Mouse (Mus musculus) intestine, postnatal 0 days (tissue): ENCODE results near the gene Sympk. TPM values are rescaled to one million over a fixed set of nuclear protein-coding genes. Genes with fewer than 3 reads are reported as not detected.

Experiments used
- ATAC-seq: fragments of 200-750 bp; cut with Nextera tagmentation; 2 replicates; pipeline ENCODE4 v1.8.0; 2017; ENCODE audit warnings: mild to moderate bottlenecking, moderate TSS enrichment, moderate library complexity
- H3K27ac ChIP-seq: fragments of 300-500 bp; sonication (generic); 2 replicates; pipeline ENCODE4 v1.5.1; 2014; ENCODE audit warnings: mild to moderate bottlenecking, low read depth, low read length, moderate library complexity
- H3K27me3 ChIP-seq: fragments of 300-500 bp; sonication (generic); replicated peaks from 2 replicates; pipeline ENCODE4 v1.6.1; 2014; ENCODE audit warnings: low read length, mixed read lengths; ENCODE audit not compliant: control insufficient read depth, insufficient read depth
- H3K36me3 ChIP-seq: fragments of 300-500 bp; sonication (generic); 2 replicates; pipeline ENCODE4 v1.6.1; 2014; ENCODE audit warnings: mild to moderate bottlenecking, moderate library complexity; ENCODE audit not compliant: control insufficient read depth, insufficient read depth
- H3K4me1 ChIP-seq: fragments of 300-500 bp; sonication (generic); replicated peaks from 2 replicates; pipeline ENCODE4 v1.6.1; 2014; ENCODE audit warnings: antibody characterized with exemption, low read length, mixed read lengths; ENCODE audit not compliant: control insufficient read depth, insufficient read depth
- H3K4me2 ChIP-seq: fragments of 300-500 bp; sonication (generic); replicated peaks from 2 replicates; pipeline ENCODE4 v1.6.1; 2014; ENCODE audit warnings: low read depth, mild to moderate bottlenecking, moderate library complexity
- H3K4me3 ChIP-seq: fragments of 300-500 bp; sonication (generic); 2 replicates; pipeline ENCODE4 v1.5.1; 2014; ENCODE audit warnings: low read depth, low read length
- H3K9ac ChIP-seq: fragments of 300-500 bp; sonication (generic); 2 replicates; pipeline ENCODE4 v1.6.1; 2014; ENCODE audit warnings: mild to moderate bottlenecking, low read depth, low read length
- H3K9me3 ChIP-seq: fragments of 300-500 bp; sonication (generic); 2 replicates; pipeline ENCODE4 v1.6.1; 2016; ENCODE audit warnings: mixed run types; ENCODE audit not compliant: control insufficient read depth
- CTCF ChIP-seq: sonication (generic); IDR thresholded peaks from 2 replicates; pipeline ENCODE4 v1.5.1; 2016; ENCODE audit warnings: low read depth, mild to moderate bottlenecking, control low read depth, antibody characterized with exemption, moderate library complexity
- WGBS: fragments of 180-500 bp; shearing (Covaris S2); extraction: QIAGEN DNeasy Blood & Tissue Kit; methylation state at CpG from one replicate; pipeline ENCODE4 v1.1.7; 2014; 5-methylcytosine and 5-hydroxymethylcytosine counted together
- polyA plus RNA-seq: library from polyadenylated mRNA; unstranded; fragments of >200 nt; fragmentation: Nextera tagmentation; extraction: Ambion mirVana; gene quantifications from 2 replicates; pipeline ENCODE4 v1.2.1, GENCODE M21; 2015

The Sympk gene
- polyA plus RNA-seq, 1 experiment from 2014 or later, result 8.9 TPM

DNA sequence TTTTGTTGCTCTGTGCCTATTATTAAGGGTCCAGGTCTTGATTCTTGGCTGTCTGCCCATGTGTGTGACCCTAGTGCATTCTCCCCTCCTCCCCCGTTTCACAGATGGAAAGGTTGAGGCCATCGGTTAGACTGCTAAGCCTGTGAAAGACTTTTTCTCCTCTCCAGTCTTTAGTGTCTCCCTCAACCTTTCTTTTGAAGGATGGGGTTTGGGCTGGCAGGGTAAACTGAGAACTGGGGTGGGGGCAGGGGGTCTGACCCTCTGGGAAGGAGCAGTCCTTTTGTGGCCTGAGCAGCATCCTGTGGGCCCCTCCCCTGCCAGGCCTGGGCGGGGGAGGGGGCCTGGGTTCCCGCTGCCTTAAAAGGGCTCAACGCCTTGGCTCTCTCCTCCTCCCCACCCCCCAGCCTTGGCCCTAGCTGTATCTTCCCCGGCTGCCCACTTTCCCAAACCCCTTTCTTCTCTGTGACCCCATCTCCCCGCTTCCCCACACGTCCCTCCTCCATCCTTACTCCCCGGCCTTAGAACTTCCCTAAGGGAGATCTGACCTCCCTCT, 60.8 kb downstream of the Sympk start:
- Histone ChIP-seq H3K4me3 (peak overlapping the region; percentile 31), H3K9ac (0 out of 2 replicates have a peak overlapping the region, but pooled peaks have one; percentile 4), H3K9me3 (no peaks in the 10 kb centered on the region), H3K4me2 (peak overlapping the region; percentile 56), H3K4me1 (no peaks in the 10 kb centered on the region), H3K27me3 (no peaks in the 10 kb centered on the region), H3K27ac (no peak overlapping the region; the same call in 1 of the 2 replicates), H3K36me3 (peaks cover 25% of the 10 kb centered on the region)
- ATAC-seq, result no peak
- no peak for TF ChIP-seq CTCF
- 30% methylated on average over 9 of the region's 9 CpGs for WGBS

DNA sequence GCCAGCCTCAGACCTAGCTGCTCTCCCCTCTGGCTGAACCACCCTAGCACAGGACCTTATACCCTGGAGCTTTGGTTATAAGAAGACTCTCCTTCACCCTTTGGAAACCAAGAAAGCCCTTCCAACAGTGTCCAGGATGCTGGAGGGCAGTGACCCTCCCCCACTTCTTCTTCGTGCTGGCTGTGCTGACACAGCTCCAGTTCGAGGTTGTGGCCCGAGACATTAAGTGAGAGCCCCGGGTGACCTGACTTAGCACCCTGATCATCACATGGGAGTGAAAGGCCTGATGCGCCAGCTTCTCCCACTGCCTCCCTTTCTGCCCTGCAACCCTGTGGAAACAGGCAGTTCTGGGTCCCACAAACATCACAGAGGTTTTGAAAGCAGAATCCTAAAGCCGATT, 61.3 kb downstream of the Sympk start:
- WGBS, result 12% methylated on average over 6 of the region's 6 CpGs
- Histone ChIP-seq H3K9me3 (no peaks in the 10 kb centered on the region), H3K4me2 (peak overlapping the region; percentile 49), H3K27me3 (no peaks in the 10 kb centered on the region), H3K36me3 (peaks cover 20% of the 10 kb centered on the region), H3K4me1 (no peaks in the 10 kb centered on the region), H3K27ac (no peak overlapping the region), H3K9ac (no peak overlapping the region; the same call in 1 of the 2 replicates), H3K4me3 (peak overlapping the region; percentile 31)
- no peak for ATAC-seq
- TF ChIP-seq CTCF, result no peak

DNA sequence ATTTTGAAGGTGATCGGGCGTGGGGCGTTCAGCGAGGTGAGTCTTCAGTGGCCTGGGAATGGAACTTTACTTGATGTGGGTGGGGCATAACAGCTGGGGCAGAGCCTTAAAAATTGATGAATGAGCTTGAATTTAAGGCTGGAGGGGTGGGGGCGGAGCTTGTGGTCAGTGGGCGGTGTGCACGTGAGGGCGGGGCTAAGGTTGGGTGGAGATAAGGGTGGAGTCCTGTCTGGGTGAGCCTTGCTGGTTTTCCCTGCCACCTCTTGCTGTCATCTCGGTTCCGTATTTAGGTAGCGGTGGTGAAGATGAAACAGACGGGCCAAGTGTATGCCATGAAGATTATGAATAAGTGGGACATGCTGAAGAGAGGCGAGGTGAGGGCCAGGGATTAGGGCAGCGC, 61.9 kb downstream of the Sympk start:
- peaks cover 15% of the 10 kb centered on the region for H3K36me3 ChIP-seq
- no peak overlapping the region for H3K9ac ChIP-seq
- no peak overlapping the region for H3K27ac ChIP-seq
- TF ChIP-seq CTCF, result no peak
- H3K4me2 ChIP-seq, result peak overlapping the region; percentile 49
- no peaks in the 10 kb centered on the region for H3K9me3 ChIP-seq
- no peaks in the 10 kb centered on the region for H3K27me3 ChIP-seq
- ATAC-seq, result peak; percentile 31; the same call in 1 of the 2 replicates
- H3K4me3 ChIP-seq, result peak overlapping the region; percentile 31
- no peaks in the 10 kb centered on the region for H3K4me1 ChIP-seq
- 9% methylated on average over 14 of the region's 14 CpGs for WGBS

DNA sequence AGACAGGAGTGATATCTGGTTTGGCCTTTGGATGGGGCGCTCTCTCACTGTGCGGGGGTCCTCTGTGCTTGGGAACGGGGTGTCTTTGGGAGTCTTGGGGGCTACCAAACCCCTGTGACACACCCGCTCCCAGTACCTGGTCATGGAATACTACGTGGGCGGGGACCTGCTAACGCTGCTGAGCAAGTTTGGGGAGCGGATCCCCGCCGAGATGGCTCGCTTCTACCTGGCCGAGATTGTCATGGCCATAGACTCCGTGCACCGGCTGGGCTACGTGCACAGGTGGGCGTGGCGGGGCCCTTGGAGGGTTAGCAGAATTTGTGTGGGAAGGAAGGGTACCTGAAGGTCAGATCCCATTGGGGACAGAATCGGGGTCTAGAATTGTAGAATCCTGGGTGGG, 62.6 kb downstream of the Sympk start:
- H3K36me3 ChIP-seq, result peaks cover 12% of the 10 kb centered on the region
- no peak overlapping the region for H3K27ac ChIP-seq
- H3K27me3 ChIP-seq, result no peaks in the 10 kb centered on the region
- H3K4me1 ChIP-seq, result no peaks in the 10 kb centered on the region
- ATAC-seq, result no peak
- TF ChIP-seq CTCF, result no peak
- no peak overlapping the region for H3K9ac ChIP-seq
- 0 out of 2 replicates have a peak overlapping the region, but pooled peaks have one; percentile 49 for H3K4me2 ChIP-seq
- no peak overlapping the region for H3K4me3 ChIP-seq
- 66% methylated on average over 18 of the region's 18 CpGs for WGBS
- H3K9me3 ChIP-seq, result no peaks in the 10 kb centered on the region

DNA sequence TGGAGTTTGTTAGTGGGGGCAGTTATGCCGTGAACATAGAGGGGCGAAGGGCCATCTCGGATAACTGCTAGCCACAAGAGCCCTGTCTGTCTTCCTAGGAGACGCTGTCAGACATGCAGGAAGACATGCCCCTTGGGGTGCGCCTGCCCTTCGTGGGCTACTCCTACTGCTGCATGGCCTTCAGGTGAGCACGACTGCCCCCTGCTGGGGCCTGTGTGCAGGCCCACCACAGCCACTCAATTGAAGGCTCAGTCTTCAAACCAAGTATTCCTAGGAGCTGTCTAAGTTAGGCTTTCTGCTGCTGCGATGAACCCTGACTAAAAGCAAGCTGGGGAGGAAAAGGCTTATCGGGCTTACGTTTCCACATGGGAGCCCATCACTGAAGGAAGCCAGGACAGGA, 64.6 kb downstream of the Sympk start:
- Histone ChIP-seq H3K27me3 (no peaks in the 10 kb centered on the region), H3K9ac (no peak overlapping the region), H3K4me2 (no peak overlapping the region), H3K36me3 (peaks cover 11% of the 10 kb centered on the region), H3K9me3 (no peaks in the 10 kb centered on the region), H3K4me1 (no peaks in the 10 kb centered on the region; the same call in none of the 2 replicates), H3K4me3 (no peak overlapping the region), H3K27ac (no peak overlapping the region)
- ATAC-seq, result no peak
- peak; percentile 87 for TF ChIP-seq CTCF
- WGBS, result 45% methylated on average over 10 of the region's 10 CpGs

DNA sequence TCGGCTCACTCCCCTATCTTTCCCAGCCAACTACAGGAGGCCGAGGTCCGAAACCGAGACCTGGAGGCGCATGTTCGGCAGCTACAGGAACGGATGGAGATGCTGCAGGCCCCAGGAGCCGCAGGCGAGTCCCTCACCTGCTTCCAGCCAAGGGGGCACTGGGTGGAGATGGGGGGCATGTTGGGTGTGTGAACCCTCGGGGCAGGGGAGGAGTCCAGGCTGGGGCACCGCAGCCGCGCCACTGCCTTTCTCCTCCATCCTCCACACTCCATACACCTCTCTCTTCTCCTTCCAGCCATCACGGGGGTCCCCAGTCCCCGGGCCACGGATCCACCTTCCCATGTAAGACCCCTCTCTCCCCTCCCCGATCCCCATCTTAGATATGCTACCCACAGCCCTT, 67.7 kb downstream of the Sympk start:
- H3K27ac ChIP-seq, result no peak overlapping the region
- H3K9ac ChIP-seq, result no peak overlapping the region
- no peak for TF ChIP-seq CTCF

More for the DNA sequence above, 67.7 kb downstream of the Sympk start:
- no peak overlapping the region for H3K4me3 ChIP-seq
- no peaks in the 10 kb centered on the region for H3K27me3 ChIP-seq
- no peak overlapping the region for H3K4me2 ChIP-seq
- peaks cover 3% of the 10 kb centered on the region for H3K4me1 ChIP-seq
- H3K9me3 ChIP-seq, result no peaks in the 10 kb centered on the region
- ATAC-seq, result no peak
- WGBS, result 69% methylated on average over 17 of the region's 17 CpGs
- H3K36me3 ChIP-seq, result peaks cover 11% of the 10 kb centered on the region
